Mouse (Mus musculus) liver, adult 2 months (tissue): ENCODE measurements around the gene Slc35f6.

ENCODE experiments used
- CTCF ChIP-seq: fragments of 200-500 bp; IDR thresholded peaks from 2 replicates; pipeline ENCODE4 v1.5.1; 2011; ENCODE audit warnings: low read depth, low read length, control low read depth
- POLR2A ChIP-seq: fragments of 200-500 bp; IDR thresholded peaks from 2 replicates; pipeline ENCODE4 v1.6.1; 2011; ENCODE audit warnings: low read length, control low read depth; ENCODE audit not compliant: insufficient read depth; ENCODE audit errors: extremely low read depth

- TF ChIP-seq CTCF (no peak), POLR2A (no peak)
These were observed 12.5 kb downstream of the Slc35f6 start for GRCm38 (mm10) chr5:30660278-30660677.
